Mouse (Mus musculus) limb, embryonic 12.5 days (tissue): ENCODE data around the gene E4f1. TPM values are rescaled to one million over a fixed set of nuclear protein-coding genes. Genes with fewer than 3 reads are reported as not detected.

ENCODE experiments used
- ATAC-seq: fragments of 200-750 bp; cut with Nextera tagmentation; 2 replicates; pipeline ENCODE4 v1.8.0; 2017; ENCODE audit warnings: low read depth, moderate TSS enrichment; ENCODE audit not compliant: insufficient number of reproducible peaks, insufficient read depth, low FRiP score, low TSS enrichment
- H3K27ac ChIP-seq: fragments of 300-500 bp; sonication (generic); 2 replicates; pipeline ENCODE4 v1.5.1; 2016; ENCODE audit warnings: mild to moderate bottlenecking, moderate library complexity
- H3K27me3 ChIP-seq: fragments of 300-500 bp; sonication (generic); 2 replicates; pipeline ENCODE4 v1.6.1; 2016; ENCODE audit warnings: mild to moderate bottlenecking, moderate library complexity
- H3K36me3 ChIP-seq: fragments of 300-500 bp; sonication (generic); 2 replicates; pipeline ENCODE4 v1.6.1; 2016; ENCODE audit warnings: mild to moderate bottlenecking, moderate library complexity
- H3K4me1 ChIP-seq: fragments of 300-500 bp; sonication (generic); replicated peaks from 2 replicates; pipeline ENCODE4 v1.6.1; 2016
- H3K4me2 ChIP-seq: fragments of 300-500 bp; sonication (generic); 2 replicates; pipeline ENCODE4 v1.6.1; 2016; ENCODE audit warnings: mild to moderate bottlenecking, moderate library complexity
- H3K4me3 ChIP-seq: fragments of 300-500 bp; sonication (generic); replicated peaks from 2 replicates; pipeline ENCODE4 v1.5.1; 2016; ENCODE audit warnings: mild to moderate bottlenecking
- H3K9ac ChIP-seq: fragments of 300-500 bp; sonication (generic); replicated peaks from 2 replicates; pipeline ENCODE4 v1.6.1; 2016; ENCODE audit warnings: mild to moderate bottlenecking, moderate library complexity
- H3K9me3 ChIP-seq: fragments of 300-500 bp; sonication (generic); 2 replicates; pipeline ENCODE4 v1.6.1; 2016; ENCODE audit warnings: mild to moderate bottlenecking, moderate library complexity
- WGBS: fragments of 180-500 bp; shearing (Covaris S2); methylation state at CpG from one replicate; pipeline ENCODE4 v1.1.7; 2016; 5-methylcytosine and 5-hydroxymethylcytosine counted together
- polyA plus RNA-seq: library from polyadenylated mRNA; unstranded; fragments of >200 nt; fragmentation: Nextera tagmentation; extraction: Ambion mirVana; gene quantifications from 2 replicates; pipeline ENCODE4 v1.2.1, GENCODE M21; 2016

E4f1 gene
- 37.2 and 45.6 TPM in 2 replicates for polyA plus RNA-seq

GRCm38 (mm10) chr17:24469910-24470602 is at the start of gene E4f1, which contains the start of gene Pgp:
TSS of gene E4f1 (minus strand) at chr17:24470313.
TSS of gene Pgp (plus strand) at chr17:24470392.
- Histone ChIP-seq H3K27me3 (no peaks in the 10 kb centered on the region), H3K4me3 (peak within 1 kb of the TSS; percentile 87), H3K36me3 (peaks cover 27% of the 10 kb centered on the region), H3K4me2 (peak within 1 kb of the TSS; percentile 98), H3K9me3 (no peaks in the 10 kb centered on the region), H3K4me1 (peaks cover 35% of the 10 kb centered on the region), H3K27ac (peak within 1 kb of the TSS; percentile 78), H3K9ac (peak within 1 kb of the TSS; percentile 87)
- ATAC-seq, result peak; percentile 97
- WGBS, result under 1% methylated on average over 57 of the region's 75 CpGs

- Histone ChIP-seq H3K4me1 (no peaks in the 10 kb centered on the region), H3K27me3 (no peaks in the 10 kb centered on the region), H3K9ac (no peak overlapping the region), H3K9me3 (no peaks in the 10 kb centered on the region), H3K4me3 (no peak overlapping the region), H3K27ac (peak overlapping the region; percentile 59), H3K4me2 (no peak overlapping the region), H3K36me3 (peaks cover 97% of the 10 kb centered on the region)
- no peak for ATAC-seq
- WGBS, result 87% methylated on average over 24 of the region's 24 CpGs
These were observed 44.5 kb upstream of the E4f1 start for GRCm38 (mm10) chr17:24514270-24515257.

GRCm38 (mm10) chr17:24513609-24514008 is 43.5 kb upstream of the E4f1 start:
- Histone ChIP-seq H3K4me1 (no peaks in the 10 kb centered on the region), H3K9ac (no peak overlapping the region), H3K27ac (no peak overlapping the region), H3K9me3 (no peaks in the 10 kb centered on the region), H3K27me3 (no peaks in the 10 kb centered on the region), H3K4me2 (no peak overlapping the region), H3K36me3 (peaks cover 99% of the 10 kb centered on the region), H3K4me3 (no peak overlapping the region)
- no peak for ATAC-seq
- WGBS, result 57% methylated on average over 5 of the region's 5 CpGs

- H3K27me3 ChIP-seq, result 0 out of 2 replicates have a peak, but pooled peaks cover 9% of the 10 kb centered on the region
- H3K9me3 ChIP-seq, result no peaks in the 10 kb centered on the region
- WGBS, result 80% methylated on average over 12 of the region's 12 CpGs
- H3K4me3 ChIP-seq, result no peak overlapping the region
- H3K4me2 ChIP-seq, result no peak overlapping the region
- peaks cover 87% of the 10 kb centered on the region for H3K36me3 ChIP-seq
- peaks cover 9% of the 10 kb centered on the region for H3K4me1 ChIP-seq
- no peak overlapping the region for H3K9ac ChIP-seq
- no peak for ATAC-seq
- no peak overlapping the region for H3K27ac ChIP-seq
These were observed 37.8 kb upstream of the E4f1 start for GRCm38 (mm10) chr17:24507806-24508460.

- Histone ChIP-seq H3K9me3 (no peaks in the 10 kb centered on the region), H3K4me3 (no peak overlapping the region), H3K36me3 (peaks cover 87% of the 10 kb centered on the region), H3K9ac (no peak overlapping the region), H3K27ac (no peak overlapping the region), H3K4me2 (peak overlapping the region; percentile 39), H3K27me3 (0 out of 2 replicates have a peak, but pooled peaks cover 9% of the 10 kb centered on the region), H3K4me1 (peaks cover 9% of the 10 kb centered on the region)
- WGBS, result 42% methylated on average over 19 of the region's 19 CpGs
- no peak for ATAC-seq
These were observed 37.1 kb upstream of the E4f1 start for GRCm38 (mm10) chr17:24507129-24507664.

- 0 out of 2 replicates have a peak, but pooled peaks have one; percentile 14 for ATAC-seq
- 30% methylated on average over 36 of the region's 36 CpGs for WGBS
- H3K9ac ChIP-seq, result peak overlapping the region; percentile 47; the same call in 1 of the 2 replicates
- H3K27ac ChIP-seq, result no peak overlapping the region
- peak overlapping the region; percentile 39 for H3K4me2 ChIP-seq
- no peaks in the 10 kb centered on the region for H3K9me3 ChIP-seq
- peaks cover 87% of the 10 kb centered on the region for H3K36me3 ChIP-seq
- peaks cover 9% of the 10 kb centered on the region for H3K4me1 ChIP-seq
- 0 out of 2 replicates have a peak, but pooled peaks cover 9% of the 10 kb centered on the region for H3K27me3 ChIP-seq
- H3K4me3 ChIP-seq, result peak overlapping the region; percentile 18; the same call in 1 of the 2 replicates
These were observed 36.4 kb upstream of the E4f1 start for GRCm38 (mm10) chr17:24506332-24507070.

GRCm38 (mm10) chr17:24505286-24505955 is 35.3 kb upstream of the E4f1 start:
- Histone ChIP-seq H3K9me3 (no peaks in the 10 kb centered on the region), H3K36me3 (peaks cover 87% of the 10 kb centered on the region), H3K27ac (no peak overlapping the region), H3K4me3 (no peak overlapping the region), H3K4me2 (no peak overlapping the region), H3K27me3 (0 out of 2 replicates have a peak, but pooled peaks cover 9% of the 10 kb centered on the region), H3K9ac (no peak overlapping the region), H3K4me1 (peaks cover 9% of the 10 kb centered on the region)
- ATAC-seq, result no peak
- 89% methylated on average over 30 of the region's 30 CpGs for WGBS

- H3K4me1 ChIP-seq, result peaks cover 9% of the 10 kb centered on the region
- H3K9ac ChIP-seq, result no peak overlapping the region
- no peak for ATAC-seq
- no peak overlapping the region for H3K4me2 ChIP-seq
- 91% methylated on average over 10 of the region's 10 CpGs for WGBS
- peaks cover 84% of the 10 kb centered on the region for H3K36me3 ChIP-seq
- H3K9me3 ChIP-seq, result no peaks in the 10 kb centered on the region
- H3K27me3 ChIP-seq, result 0 out of 2 replicates have a peak, but pooled peaks cover 9% of the 10 kb centered on the region
- H3K4me3 ChIP-seq, result no peak overlapping the region
- no peak overlapping the region for H3K27ac ChIP-seq
These were observed 34.0 kb upstream of the E4f1 start for GRCm38 (mm10) chr17:24504085-24504484.

GRCm38 (mm10) chr17:24502208-24502607 is 32.1 kb upstream of the E4f1 start:
- Histone ChIP-seq H3K4me1 (peaks cover 8% of the 10 kb centered on the region), H3K9me3 (no peaks in the 10 kb centered on the region), H3K9ac (0 out of 2 replicates have a peak overlapping the region, but pooled peaks have one; percentile 8), H3K36me3 (peaks cover 74% of the 10 kb centered on the region), H3K4me2 (no peak overlapping the region), H3K27me3 (0 out of 2 replicates have a peak, but pooled peaks cover 9% of the 10 kb centered on the region), H3K27ac (no peak overlapping the region), H3K4me3 (no peak overlapping the region)
- no peak for ATAC-seq
- 37% methylated on average over 11 of the region's 11 CpGs for WGBS
